Mouse (Mus musculus) gastrocnemius, postnatal 36 days (tissue): Measurements from ENCODE around the gene Nsf. TPM values are rescaled to one million over a fixed set of nuclear protein-coding genes. Genes with fewer than 3 reads are reported as not detected.

ENCODE experiments used
- DNase-seq, 2 experiments: peaks; one replicate each; pipeline ENCODE4 v3.0.0; 2022
- intact Hi-C: fragments of 180-260 bp; cut with DNase I; formaldehyde crosslinking; loops from one replicate; pipeline ENCODE4 v1.15.1; 2025
- total RNA-seq, 2 experiments: library from RNA; stranded (reverse); gene quantifications; 2 replicates each; pipeline ENCODE4 v1.2.3; 2021

Gene Nsf
- total RNA-seq, 2 experiments from 2014 or later, result 16.4 to 18.9 TPM

DNA sequence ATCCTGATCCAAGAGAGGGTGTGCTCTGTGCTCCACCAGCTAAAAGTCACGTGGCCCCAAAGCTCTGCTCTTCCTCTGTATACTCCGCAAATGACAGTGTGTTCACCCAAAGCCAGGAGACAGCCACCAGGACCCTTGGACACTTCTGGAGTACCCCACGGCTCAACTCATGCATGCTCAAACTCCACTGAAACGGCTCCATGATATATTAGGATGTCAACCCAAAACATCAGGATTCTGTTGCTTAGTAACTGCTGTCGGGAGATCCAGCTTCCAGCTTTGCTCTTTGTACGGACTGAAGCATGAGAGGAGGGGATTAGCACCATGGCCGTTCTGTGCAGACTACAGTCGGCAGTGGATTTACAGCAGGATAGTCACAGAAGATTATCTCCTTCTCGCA is 99.6 kb downstream of the Nsf start:
- intact Hi-C loops, result loop anchor here (5.0 kb wide), 1 partner anchor 37 kb away; no protein-coding TSS in a partner anchor

DNA sequence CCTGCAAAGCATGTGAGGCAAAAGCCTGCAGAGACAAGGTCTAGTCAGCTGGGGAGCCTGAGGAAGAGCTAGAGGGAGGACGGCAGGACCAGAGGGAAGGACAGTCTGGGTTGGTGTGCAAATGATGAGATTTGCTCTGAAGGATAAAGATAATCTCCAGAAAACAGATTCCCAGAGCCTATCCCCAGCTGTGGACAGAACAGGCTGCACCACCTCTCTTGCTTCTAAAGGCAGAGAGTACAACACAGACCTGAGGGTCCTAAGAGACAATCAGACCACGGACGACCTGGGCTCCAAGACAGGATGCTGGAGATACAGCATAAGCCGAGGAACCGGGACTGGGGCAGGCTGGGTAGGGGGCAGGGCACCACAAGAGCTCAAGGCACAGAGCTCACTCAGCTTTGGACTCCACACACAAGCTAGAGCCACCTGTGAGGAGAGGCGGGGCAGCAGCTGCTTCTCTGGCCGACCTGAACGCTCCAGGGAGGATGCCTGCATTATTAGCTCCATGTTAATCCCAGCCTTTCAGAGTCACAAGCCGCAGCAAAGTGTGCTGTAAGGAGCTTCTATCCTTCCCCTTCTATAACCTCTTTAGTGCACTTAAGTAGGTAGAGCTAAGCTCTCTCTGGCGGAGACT is 100.5 kb downstream of the Nsf start:
- DNase-seq, result no peak
- intact Hi-C loops, result loop anchor here (5.0 kb wide), 1 partner anchor 36 kb away; no protein-coding TSS in a partner anchor

More for the DNA sequence above, 99.6 kb downstream of the Nsf start:
- no peak for DNase-seq

DNA sequence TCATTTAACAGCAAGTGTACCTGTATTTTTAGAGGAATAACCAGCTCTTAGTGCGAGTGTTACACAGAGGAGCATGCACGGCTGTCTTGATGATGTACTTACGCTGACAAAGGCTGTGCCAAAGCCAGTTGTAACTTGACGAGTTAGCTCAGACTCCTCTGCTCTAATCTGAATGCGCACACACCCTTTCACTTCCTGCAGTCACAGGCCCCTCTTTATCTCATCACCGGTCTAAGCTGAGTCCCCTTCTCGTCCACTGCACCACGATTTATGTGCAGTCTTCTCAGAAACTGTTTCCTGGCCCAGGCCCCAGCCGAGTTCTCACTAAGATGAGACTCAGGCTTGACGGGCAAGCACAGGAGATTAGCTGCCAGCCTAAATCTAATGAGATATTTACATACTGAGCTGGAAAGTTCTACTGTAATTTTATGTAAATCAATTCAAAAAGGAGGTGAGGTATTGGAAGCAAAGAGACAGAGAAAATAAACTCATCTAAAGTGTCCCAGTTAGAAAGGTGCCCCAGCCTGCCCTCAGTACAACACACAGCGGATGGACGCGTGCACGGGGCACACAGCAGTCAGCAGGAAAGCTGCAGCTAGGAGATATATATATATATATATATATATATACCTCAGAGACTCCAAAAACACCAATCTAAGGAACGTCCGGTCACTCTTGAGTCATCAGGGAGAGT is 101.1 kb downstream of the Nsf start:
- intact Hi-C loops, result loop anchor here (5.0 kb wide), 1 partner anchor 35 kb away; no protein-coding TSS in a partner anchor
- DNase-seq, result no peak

DNA sequence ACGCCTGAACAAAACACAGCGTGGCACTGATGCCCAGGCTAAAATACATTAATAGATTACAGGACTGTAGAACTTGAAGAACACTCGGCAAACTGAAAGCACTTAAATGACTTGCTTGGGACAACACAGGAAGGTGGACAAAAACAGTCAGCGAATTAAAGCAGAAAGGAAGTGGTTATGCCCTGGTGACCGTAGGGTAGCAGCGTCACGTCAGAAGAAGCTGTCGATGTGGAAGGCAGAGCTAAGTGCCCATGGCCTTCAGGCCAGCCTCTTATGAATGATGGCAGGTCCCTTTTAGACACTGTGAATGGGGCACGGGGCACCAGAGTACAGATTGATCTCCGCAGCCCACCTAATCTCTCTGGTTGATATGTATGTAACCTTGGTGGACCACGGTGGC is 105.6 kb downstream of the Nsf start:
- intact Hi-C loops, result no loop called here
- no peak for DNase-seq

DNA sequence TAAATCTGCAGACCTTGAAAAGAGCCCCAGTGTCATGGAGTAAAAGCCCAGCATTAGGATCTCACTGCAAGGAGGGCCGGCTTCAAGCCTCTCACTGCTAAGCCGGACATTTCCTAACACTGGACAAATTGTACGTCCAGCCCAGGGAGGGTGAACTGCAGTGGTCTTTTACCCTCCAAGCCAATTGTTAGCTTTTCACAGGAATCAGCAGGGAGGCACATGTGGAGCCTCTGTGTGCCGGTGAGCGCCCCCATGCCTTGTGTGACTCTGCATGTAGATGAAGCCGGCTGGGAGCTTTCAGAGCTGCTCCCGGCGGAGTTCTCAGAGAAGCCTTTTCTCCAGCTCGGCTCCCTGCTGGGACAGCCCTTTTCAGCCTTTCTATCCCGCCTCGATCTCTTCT is 113.0 kb downstream of the Nsf start:
- intact Hi-C loops, result no loop called here
- DNase-seq, result no peak

DNA sequence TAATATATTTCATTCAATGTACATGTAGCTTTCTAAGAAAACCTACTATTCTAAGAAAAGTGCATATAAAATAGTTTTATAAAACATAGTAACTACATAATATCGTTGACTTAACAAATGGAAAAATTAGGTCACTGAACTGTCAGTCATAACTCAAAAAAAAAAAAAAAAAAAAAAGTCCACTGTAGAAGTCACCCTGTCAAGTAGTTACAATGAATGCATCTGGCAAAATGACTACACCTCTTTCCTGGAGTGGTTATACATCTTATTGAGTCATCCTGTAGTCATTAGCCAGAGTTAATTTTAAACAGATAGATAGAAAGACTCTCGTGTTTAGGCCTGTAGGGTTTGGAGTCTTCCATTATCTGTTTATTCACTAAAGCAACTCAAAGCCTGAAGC is 114.9 kb downstream of the Nsf start:
- intact Hi-C loops, result no loop called here
- DNase-seq, result no peak

DNA sequence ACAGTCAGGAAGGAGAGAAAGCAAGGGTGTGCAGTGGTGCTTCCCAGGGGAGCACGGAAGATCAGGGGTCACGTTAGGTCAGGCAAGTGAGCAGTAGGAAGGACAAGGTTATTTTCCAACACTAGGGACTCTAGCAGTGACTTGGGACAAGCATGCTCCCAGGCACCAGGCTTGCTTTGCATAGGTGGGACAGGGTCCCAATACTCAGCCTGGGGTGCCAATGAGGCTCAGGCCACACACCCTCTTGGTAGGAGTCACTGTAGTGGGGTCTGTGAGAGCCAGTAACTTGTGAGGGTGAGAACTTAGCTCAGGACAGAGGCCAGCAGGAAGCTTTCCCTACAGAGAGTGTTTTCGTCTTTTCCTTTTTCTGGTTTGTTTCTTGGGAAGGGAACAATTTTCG is 121.5 kb downstream of the Nsf start:
- intact Hi-C loops, result no loop called here
- no peak for DNase-seq

DNA sequence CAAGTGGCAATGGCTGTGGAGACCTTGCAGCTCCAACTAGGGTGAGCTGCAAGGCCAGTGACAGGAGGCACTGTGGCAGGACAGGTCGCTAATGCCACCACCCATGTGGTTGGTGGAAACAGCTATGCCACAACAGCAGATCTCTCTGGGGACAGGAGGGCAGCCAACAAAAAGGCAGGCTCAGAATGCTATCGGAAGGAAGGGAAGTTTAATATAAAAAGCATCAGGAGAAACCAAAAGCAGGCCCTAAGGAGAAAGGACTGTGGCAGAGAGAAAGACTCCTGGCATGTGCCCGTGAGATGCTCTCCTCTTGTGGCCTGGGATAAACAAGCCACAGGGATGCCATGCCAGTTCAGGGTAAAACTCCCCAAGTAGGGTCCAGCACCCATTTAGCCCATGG is 122.1 kb downstream of the Nsf start:
- intact Hi-C loops, result no loop called here
- DNase-seq, result no peak

DNA sequence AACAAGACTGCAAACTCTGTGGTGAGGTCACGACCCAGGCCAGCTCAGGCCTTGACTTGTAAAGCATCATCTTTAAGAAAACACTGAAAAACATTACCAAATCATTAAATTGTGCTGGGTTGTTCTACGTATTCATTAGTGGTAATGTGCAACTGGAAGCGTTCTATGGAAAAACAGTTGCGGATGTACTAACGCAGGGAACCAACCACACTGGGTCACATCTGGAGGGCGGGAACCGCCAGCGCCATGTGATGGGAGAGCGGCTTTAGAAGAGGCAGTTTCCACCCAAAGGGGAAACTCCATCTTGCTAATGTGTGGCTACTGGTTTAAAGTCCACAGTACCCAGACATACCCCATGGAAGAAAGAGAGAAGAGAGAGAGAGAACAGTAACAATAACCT is 123.4 kb downstream of the Nsf start:
- DNase-seq, result no peak
- intact Hi-C loops, result no loop called here

DNA sequence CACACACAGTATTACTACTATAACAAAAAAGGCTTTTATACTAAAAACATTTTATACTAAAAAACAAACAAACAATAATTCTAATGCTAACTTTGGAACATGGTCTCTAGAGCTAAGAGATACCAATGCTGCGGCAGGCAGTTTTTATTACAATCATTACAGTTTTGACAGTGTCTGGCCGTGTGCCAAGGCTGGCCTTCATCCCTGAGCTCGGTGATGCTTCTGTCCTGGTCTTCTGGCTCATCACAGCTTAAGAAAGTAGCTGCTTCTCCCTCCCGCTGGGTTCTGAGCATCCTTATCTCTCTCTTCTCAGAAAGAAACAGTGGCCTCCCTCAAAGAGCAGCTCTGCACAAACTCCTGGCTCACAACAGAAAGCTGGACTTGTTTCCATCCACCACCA is 123.9 kb downstream of the Nsf start:
- DNase-seq, result no peak
- intact Hi-C loops, result no loop called here

DNA sequence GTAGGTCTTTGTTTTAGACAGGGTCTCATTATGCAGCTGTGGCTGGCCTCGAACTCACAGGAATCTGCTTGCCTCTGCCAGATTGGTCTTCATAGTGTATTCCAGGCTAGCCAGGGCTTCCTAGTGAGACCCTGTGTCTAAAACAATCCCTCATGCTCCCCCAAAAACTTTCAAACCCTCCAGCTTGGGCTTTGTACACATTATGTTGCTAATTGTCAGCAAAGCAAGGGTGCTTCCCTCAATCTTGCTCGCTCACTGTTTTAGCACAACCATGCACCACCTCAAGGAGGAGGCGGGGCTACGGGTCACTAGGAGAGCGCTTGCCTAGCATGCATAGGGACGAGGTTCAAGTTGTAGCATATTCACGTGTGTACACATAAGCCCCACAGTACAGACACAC is 125.0 kb downstream of the Nsf start:
- no peak for DNase-seq
- intact Hi-C loops, result no loop called here

DNA sequence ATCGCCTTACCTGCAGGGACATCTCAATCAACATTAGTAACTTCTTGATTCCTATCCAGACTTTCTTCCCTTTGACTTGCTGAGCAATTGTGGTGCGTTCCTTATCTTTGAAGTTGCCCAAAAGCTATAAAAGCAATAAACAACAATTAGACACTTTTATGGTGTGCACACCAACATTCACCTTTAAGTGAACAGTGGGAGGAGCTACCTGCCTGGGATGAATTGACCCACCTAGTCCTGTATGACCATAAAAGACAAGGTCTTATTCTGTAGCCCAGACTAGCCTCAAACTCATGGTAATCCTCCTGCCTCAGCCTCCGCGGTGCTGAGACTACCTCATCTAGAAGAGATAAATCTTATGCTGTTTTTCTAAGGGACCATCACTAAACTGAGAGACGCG is 126.7 kb downstream of the Nsf start:
- intact Hi-C loops, result no loop called here
- no peak for DNase-seq

DNA sequence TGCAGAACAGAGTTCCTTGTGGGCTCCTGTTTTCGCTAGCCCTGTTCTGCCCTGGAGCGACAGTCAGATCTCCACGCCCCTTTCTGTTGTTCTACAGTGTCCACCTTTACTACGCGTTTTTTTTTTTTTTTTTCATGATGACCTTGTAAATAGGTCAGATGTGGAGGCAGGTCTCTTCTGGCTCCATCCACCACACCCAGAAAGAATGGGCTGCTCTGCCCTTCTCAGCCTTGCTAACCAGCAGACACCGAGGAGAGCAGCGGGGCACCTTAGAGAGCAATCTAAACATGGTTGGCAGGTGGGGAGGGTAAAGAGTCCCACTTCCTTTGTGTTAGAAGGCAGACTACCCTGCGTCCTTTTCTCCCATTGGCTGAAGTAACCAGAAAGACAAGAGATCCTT is 137.1 kb downstream of the Nsf start:
- intact Hi-C loops, result loop anchor here (5.0 kb wide), 1 partner anchor 36 kb away; no protein-coding TSS in a partner anchor
- no peak for DNase-seq

DNA sequence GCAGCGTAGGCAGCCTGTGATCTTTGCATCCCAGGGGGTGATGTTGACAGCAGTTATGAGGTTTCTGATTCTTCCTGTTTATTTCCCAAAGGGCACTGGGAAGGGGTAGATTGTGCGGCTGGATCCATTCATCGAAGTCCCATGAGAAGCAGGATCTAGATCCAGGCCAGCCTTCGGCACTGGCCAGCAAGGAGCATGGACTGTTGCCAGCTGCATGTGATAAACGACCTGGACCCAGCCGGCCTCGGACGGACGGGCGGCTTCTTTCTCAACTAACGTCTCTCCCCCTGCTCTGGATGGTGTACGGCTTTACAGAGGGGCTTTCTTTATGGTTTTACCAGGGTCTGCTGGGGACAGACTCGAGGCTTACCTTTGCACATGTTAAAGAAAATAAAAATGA is 137.9 kb downstream of the Nsf start:
- no peak for DNase-seq
- intact Hi-C loops, result loop anchor here (5.0 kb wide), 1 partner anchor 36 kb away; no protein-coding TSS in a partner anchor

DNA sequence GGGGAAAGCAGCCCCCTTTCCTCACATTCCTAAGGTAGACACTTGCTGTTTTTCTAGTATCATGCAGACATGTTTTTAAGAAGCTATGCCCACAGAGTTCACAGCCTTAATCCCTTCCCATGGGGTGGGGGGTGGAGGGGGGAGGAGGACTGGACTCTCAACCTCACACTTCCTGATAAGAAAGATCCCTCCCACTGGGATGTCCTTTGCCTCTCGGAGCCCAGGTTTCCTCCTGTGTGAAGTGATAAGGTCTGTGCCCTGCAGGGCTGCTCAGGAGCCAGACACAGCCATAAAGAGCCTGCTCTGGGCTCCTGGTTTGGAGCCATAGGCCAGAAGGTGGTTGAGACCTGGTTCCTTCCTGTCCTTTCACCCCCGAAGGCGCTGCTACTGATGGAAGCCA is 139.0 kb downstream of the Nsf start:
- DNase-seq, result no peak
- intact Hi-C loops, result loop anchor here (5.0 kb wide), 1 partner anchor 37 kb away; no protein-coding TSS in a partner anchor

DNA sequence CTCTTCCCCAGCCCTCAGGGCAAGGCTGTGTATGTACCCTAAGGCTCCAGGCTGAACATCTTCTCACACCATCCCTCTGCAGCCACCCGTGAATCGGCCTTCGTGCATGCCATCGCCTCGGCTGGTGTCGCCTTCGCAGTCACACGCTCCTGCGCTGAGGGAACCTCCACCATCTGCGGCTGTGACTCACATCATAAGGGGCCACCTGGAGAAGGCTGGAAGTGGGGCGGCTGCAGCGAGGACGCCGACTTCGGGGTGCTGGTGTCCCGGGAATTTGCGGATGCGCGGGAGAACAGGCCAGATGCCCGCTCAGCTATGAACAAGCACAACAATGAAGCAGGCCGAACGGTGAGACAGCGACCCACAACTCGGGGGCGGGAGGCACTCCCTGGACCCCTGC is 142.6 kb downstream of the Nsf start:
- no peak for DNase-seq
- intact Hi-C loops, result no loop called here

DNA sequence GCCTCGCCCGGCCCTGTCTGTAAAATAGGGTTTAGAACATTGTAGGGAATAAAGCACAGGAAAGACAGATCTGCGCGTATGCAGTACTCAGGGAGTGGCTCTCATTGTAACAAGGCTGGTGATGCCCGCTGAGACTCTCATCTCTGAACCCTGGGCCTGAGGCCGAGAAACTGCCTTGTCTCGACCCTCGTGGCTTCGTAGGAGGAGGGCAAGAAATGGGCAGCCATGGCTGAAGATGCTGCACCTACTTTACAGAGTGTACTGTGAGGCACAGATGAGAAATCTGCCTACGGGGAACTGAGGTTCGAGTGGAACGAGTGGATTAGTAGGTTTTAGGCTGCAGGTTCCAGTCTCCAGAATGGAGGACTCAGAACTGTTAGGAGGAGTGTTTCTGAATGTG is 143.2 kb downstream of the Nsf start:
- intact Hi-C loops, result no loop called here
- no peak for DNase-seq

DNA sequence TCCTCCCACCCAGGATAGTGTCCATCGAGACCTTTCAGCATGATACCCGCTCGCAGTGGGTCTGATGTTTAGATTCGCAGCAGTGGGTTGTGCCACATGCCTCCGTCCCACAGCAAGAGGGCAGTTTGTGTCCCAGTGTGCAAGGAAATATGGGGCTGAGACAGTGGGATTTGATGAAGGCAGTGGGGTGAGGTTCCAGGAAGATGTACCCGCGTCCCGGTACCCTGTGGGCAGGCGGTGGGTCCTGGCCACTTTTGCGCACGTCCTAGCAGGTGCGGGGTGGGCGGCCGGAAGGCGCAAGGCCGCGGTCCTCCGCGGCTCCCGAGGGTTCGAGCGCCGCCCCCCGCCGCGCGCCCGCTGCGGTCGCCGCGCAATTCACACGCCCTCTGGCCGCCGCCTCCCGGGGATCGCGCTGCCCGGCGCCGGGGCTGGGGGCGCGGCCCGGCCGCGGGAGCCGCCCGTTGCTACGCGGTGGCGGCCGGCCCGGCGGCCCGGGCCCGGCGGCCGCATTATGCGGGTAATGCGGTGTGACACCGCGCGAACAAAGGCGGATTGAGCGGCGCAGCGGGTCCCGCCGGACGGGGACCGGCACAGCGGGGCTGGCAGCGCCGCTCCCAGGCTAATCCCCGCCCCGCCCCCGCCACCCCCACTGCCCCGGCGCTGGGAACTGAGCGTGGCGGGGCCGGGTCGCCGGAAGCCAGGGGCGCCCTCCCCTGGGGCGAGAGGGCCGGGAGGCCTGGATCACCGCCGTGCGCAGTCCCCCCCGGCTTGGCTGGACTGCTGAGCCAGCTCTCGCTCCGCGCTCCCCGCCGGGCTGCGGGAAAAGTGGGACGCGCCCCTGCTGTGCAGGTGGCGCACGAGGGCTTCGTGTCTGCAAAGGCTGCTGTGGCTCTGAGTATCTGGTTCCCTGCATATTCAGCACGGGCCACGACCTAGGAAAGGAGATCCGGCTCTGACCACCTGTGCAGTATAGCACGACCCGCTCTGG is 144.0 kb downstream of the Nsf start:
- intact Hi-C loops, result no loop called here
- peak in 1 of 2 experiments; percentile 13 for DNase-seq

DNA sequence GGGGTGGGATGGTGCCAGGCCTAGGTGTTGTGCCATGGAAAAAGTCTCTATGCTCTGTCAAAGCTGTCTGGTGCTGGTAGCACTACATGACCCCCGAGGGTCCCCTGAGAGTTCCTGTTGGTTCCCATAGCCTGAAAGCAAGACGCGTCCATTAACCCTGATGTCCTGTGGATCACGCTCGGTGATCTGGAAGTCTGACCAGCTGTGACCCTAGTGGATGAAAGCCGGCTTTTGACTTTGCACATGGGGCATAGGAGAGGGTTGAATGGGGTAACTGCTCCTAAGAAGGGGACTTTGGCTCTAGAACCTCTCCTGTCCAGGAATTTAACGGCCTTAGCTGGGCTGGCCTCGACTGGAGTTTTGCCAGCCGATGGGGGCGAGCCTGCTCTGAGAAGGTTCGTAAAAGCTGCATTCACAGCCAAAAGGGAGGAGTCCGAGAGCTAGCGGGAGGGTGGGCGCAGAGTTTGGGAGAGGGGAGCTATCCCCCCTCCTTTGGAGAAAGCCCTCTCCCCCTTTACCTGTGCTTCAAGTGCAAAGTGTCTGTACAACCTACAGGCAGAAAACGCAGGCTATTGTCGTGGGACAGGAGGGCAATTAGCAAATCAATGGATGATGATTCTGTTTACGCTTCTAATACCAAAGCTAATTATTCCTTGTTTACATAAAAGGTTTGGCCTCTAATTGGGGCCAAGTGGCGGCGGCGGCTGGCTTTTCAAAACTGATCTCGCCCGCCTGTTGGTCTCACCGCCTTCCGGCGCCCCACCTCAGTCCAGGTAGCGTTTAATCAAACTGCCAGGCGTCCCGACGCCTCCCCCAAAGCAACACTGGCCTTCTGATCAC is 144.9 kb downstream of the Nsf start:
- intact Hi-C loops, result no loop called here

DNA sequence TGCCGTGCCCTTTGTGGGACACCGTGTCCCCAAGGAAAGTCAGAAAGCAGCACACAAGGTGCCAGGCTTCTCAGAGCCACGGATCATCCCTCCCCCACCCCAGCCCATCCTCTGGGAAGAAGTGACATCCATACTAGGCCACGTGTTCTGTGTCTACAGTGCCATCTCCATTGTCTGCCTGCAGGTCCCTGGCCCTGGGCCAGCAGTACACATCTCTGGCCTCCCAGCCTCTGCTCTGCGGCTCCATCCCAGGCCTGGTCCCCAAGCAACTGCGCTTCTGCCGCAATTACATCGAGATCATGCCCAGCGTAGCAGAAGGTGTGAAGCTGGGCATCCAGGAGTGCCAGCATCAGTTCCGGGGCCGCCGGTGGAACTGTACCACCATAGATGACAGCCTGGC is 145.9 kb downstream of the Nsf start:
- intact Hi-C loops, result no loop called here
- no peak for DNase-seq

More for the DNA sequence above, 144.9 kb downstream of the Nsf start:
- no peak for DNase-seq
